Mouse (Mus musculus): Measurements from ENCODE around the gene Zcchc4. TPM values are rescaled to one million over a fixed set of nuclear protein-coding genes. Genes with fewer than 3 reads are reported as not detected.

Zcchc4 gene
- total and polyA plus RNA-seq, 3 experiments = 14.8 to 18.9 (median 17.2) TPM

DNA sequence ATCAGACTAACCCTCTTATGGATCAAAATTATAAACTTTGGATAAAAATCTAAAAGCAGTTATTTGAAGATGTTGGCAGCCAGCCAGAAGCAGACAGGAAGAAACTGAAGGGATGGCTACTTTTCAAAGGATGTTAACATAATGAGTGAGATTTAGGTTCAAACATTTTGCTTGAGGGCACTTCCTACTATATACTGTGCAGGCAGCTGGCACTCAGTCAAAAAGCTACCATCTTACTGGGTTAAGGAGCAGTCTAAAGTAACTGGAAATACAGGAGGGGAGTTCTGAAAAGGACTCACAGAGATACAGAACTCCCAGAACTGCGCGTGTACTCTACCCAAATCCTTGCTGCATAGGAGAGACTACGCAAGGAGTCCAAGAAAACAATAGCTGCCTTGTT is 39.2 kb upstream of the Zcchc4 start:
- Histone ChIP-seq H3K9ac (ENCODE audit: insufficient read depth, low read depth) (no peak overlapping the region), H3K4me1 (ENCODE audit: control insufficient read depth in 1 of 2, insufficient read depth in 2 of 2) (no peaks in the 10 kb centered on the region), H3K36me3 (replicated peaks in 1 of 2; ENCODE audit: control insufficient read depth in 1 of 2, insufficient read depth in 1 of 2, low read length in 1 of 2) (no peaks in the 10 kb centered on the region), H3K4me3 (replicated peaks in 1 of 3; ENCODE audit: low read depth in 2 of 3, low read length in 2 of 3, poor library complexity in 1 of 3) (no peak overlapping the region), H3K27ac (ENCODE audit: insufficient read depth, low read depth) (no peak overlapping the region), H3K4me2 (ENCODE audit: insufficient read depth, low read depth, poor library complexity, severe bottlenecking) (no peak overlapping the region), H3K9me3 (replicated peaks; ENCODE audit: low read length) (no peaks in the 10 kb centered on the region), H3K79me2 (replicated peaks; ENCODE audit: control insufficient read depth, extremely low read depth, insufficient read depth, poor library complexity, severe bottlenecking) (no peaks in the 10 kb centered on the region), H3K27me3 (replicated peaks) (no peaks in the 10 kb centered on the region)
- DNase-seq (ENCODE audit: extremely low read depth) = no peak
- TF ChIP-seq TBP (conservative IDR thresholded peaks at IDR 0.05; ENCODE audit: low read depth, low read length) (no peak), ETS1 (conservative IDR thresholded peaks at IDR 0.05; ENCODE audit: low read depth, low read length) (no peak), POLR2AphosphoS2 (IDR thresholded peaks at IDR 0.05; ENCODE audit: low read depth, low read length) (no peak), NELFE (IDR thresholded peaks at IDR 0.05; ENCODE audit: low read depth, low read length) (no peak), USF1 (IDR thresholded peaks at IDR 0.05; ENCODE audit: low read depth, low read length) (no peak), ZNF384 (IDR thresholded peaks at IDR 0.05; ENCODE audit: low read depth, low read length) (no peak), USF2 (conservative IDR thresholded peaks at IDR 0.05; ENCODE audit: low read depth, low read length) (no peak), MAX (IDR thresholded peaks at IDR 0.05; ENCODE audit: low read length) (no peak), TCF12 (IDR thresholded peaks at IDR 0.05; ENCODE audit: low read depth, low read length) (no peak), UBTF (IDR thresholded peaks at IDR 0.05; ENCODE audit: low read depth, low read length) (no peak), MXI1 (IDR thresholded peaks at IDR 0.05; ENCODE audit: low read depth, low read length) (no peak), MAZ (IDR thresholded peaks at IDR 0.05; ENCODE audit: low read depth, low read length) (no peak), BHLHE40 (IDR thresholded peaks at IDR 0.05; ENCODE audit: low read depth, low read length) (no peak), SIN3A (IDR thresholded peaks at IDR 0.05; ENCODE audit: low read length) (no peak), EP300 (IDR thresholded peaks at IDR 0.05; ENCODE audit: low read length) (no peak), CTCF (conservative IDR thresholded peaks at IDR 0.05 in 1 of 2, IDR thresholded peaks at IDR 0.05 in 1 of 2; ENCODE audit: low read depth in 2 of 2, low read length in 2 of 2) (no peak), JUND (conservative IDR thresholded peaks at IDR 0.05; ENCODE audit: low read depth, low read length) (no peak), MEF2A (IDR thresholded peaks at IDR 0.05; ENCODE audit: borderline replicate concordance, low read depth, low read length) (no peak)
- in situ Hi-C loops (cut with MboI; ENCODE audit: low pct_ligation_motif_present, low pct_unique_long_range_greater_than_20kb, low sequenced_read_pairs) (no loop called here), dilution Hi-C loops (cut with MboI; ENCODE audit: extremely low pct_ligation_motif_present, extremely low pct_unique_long_range_greater_than_20kb, low sequenced_read_pairs) (no loop called here)

DNA sequence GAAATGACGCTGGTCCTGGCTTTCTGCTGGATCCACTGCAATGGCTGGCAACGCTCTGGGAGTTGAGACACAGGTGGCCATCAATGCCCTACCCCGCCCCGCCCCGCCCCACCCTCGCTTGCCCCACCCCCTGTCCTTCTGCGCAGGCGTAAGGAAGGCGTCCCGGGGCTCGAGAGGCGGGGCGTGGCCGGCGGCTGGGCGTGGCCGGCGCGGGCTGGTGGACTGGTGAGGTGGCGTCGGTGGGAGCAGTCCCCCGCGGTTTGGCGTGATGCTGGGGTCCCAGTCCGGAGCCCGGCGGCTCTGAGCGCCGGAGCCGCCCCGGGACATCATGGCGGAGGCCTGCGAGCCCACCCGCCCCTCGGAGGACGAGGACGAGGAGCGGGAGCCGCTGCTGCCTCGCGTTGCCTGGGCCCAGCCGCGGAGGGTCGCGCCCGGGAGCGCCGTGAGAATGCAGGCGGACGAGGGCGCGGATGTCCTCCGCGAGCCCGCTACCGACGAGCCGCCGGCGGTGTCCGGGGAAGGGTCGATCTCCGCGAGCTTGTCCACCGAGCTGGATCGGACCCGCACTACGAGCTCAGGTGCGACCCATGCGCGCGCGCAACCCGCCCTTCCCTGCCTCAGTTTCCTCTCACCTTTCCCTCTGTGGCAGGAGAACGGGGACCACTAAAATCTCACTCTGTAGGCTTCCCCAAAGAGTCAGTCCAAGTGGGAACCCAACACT is 33.7 kb upstream of the Zcchc4 start, which contains the start of gene Pi4k2b:
TSS of gene Pi4k2b (plus strand) at position 184 of the 721 bp plus-strand sequence.
- dilution Hi-C loops (cut with MboI; ENCODE audit: extremely low pct_ligation_motif_present, extremely low pct_unique_long_range_greater_than_20kb, low sequenced_read_pairs) = no loop called here
- Histone ChIP-seq H3K9me3 (replicated peaks; ENCODE audit: low read length) (no peaks in the 10 kb centered on the region), H3K4me1 (ENCODE audit: control insufficient read depth in 1 of 2, insufficient read depth in 2 of 2) (peaks cover 0 to 9% of the 10 kb centered on the region in 2 experiments; a peak in 2 of 4 replicates), H3K9ac (ENCODE audit: insufficient read depth, low read depth) (peak within 1 kb of the TSS; percentile 59), H3K27ac (ENCODE audit: insufficient read depth, low read depth) (peak within 1 kb of the TSS; percentile 48), H3K36me3 (replicated peaks in 1 of 2; ENCODE audit: control insufficient read depth in 1 of 2, insufficient read depth in 1 of 2, low read length in 1 of 2) (no peaks in the 10 kb centered on the region), H3K4me3 (replicated peaks in 1 of 3; ENCODE audit: low read depth in 2 of 3, low read length in 2 of 3, poor library complexity in 1 of 3) (peak within 1 kb of the TSS; percentile 87 to 92 (median 92)), H3K79me2 (replicated peaks; ENCODE audit: control insufficient read depth, extremely low read depth, insufficient read depth, poor library complexity, severe bottlenecking) (peaks cover 4% of the 10 kb centered on the region; the same call in 1 of the 2 replicates), H3K4me2 (ENCODE audit: insufficient read depth, low read depth, poor library complexity, severe bottlenecking) (peak within 1 kb of the TSS; percentile 100), H3K27me3 (replicated peaks) (no peaks in the 10 kb centered on the region)
- peak; percentile 77 for DNase-seq (ENCODE audit: extremely low read depth)
- 0 out of 2 replicates have a peak, but pooled peaks have one; percentile 31 for TF ChIP-seq POLR2AphosphoS2 (IDR thresholded peaks at IDR 0.05; ENCODE audit: low read depth, low read length)
- TF ChIP-seq NRF1 (IDR thresholded peaks at IDR 0.05; ENCODE audit: low read depth, low read length) = peak; percentile 81
- no peak; the same call in 1 of the 2 replicates for TF ChIP-seq MXI1 (IDR thresholded peaks at IDR 0.05; ENCODE audit: low read depth, low read length)
- TF ChIP-seq TBP (conservative IDR thresholded peaks at IDR 0.05; ENCODE audit: low read depth, low read length) = no peak
- peak; percentile 67 for TF ChIP-seq NELFE (IDR thresholded peaks at IDR 0.05; ENCODE audit: low read depth, low read length)
- TF ChIP-seq SIN3A (IDR thresholded peaks at IDR 0.05; ENCODE audit: low read length) = peak; percentile 61
- TF ChIP-seq ZMIZ1 (IDR thresholded peaks at IDR 0.05; ENCODE audit: low read depth, low read length) = peak; percentile 66; the same call in 1 of the 2 replicates
- TF ChIP-seq MAFK (IDR thresholded peaks at IDR 0.05; ENCODE audit: insufficient replicate concordance, low read length) = no peak
- TF ChIP-seq MAZ (IDR thresholded peaks at IDR 0.05; ENCODE audit: low read depth, low read length) = peak; percentile 62; the same call in 1 of the 2 replicates
- TF ChIP-seq TCF12 (IDR thresholded peaks at IDR 0.05; ENCODE audit: low read depth, low read length) = peak; percentile 45; the same call in 1 of the 2 replicates
- 0 out of 2 replicates have a peak, but pooled peaks have one; percentile 39 for TF ChIP-seq MAX (IDR thresholded peaks at IDR 0.05; ENCODE audit: low read length)
- peak; percentile 72 for TF ChIP-seq POLR2A (IDR thresholded peaks at IDR 0.05; ENCODE audit: low read depth, low read length)
- no peak for TF ChIP-seq USF1 (IDR thresholded peaks at IDR 0.05; ENCODE audit: low read depth, low read length)
- peak; percentile 83; the same call in 1 of the 2 replicates for TF ChIP-seq UBTF (IDR thresholded peaks at IDR 0.05; ENCODE audit: low read depth, low read length)
- in situ Hi-C loops (cut with MboI; ENCODE audit: low pct_ligation_motif_present, low pct_unique_long_range_greater_than_20kb, low sequenced_read_pairs) = no loop called here
